Mouse (Mus musculus) embryonic fibroblast, embryonic 13.5 days (primary cell): ENCODE measurements around the gene Hspb6.

Source experiments
- CTCF ChIP-seq: IDR thresholded peaks from 2 replicates; pipeline ENCODE4 v1.5.1; 2011; ENCODE audit warnings: mild to moderate bottlenecking, control low read depth, low read length, moderate library complexity, borderline replicate concordance; ENCODE audit not compliant: insufficient read depth
- POLR2A ChIP-seq: IDR thresholded peaks from 2 replicates; pipeline ENCODE4 v1.6.1; 2011; ENCODE audit warnings: low read depth, mild to moderate bottlenecking, control low read depth, low read length, moderate library complexity

- no peak for TF ChIP-seq CTCF
- no peak for TF ChIP-seq POLR2A
Observed at GRCm38 (mm10) chr7:30598786-30599185, 46.8 kb downstream of the Hspb6 start, which contains the start of gene Zbtb32.
